Mouse (Mus musculus) forebrain, embryonic 11.5 days (tissue): ENCODE data around the gene Tnfsf9. TPM values are rescaled to one million over a fixed set of nuclear protein-coding genes. Genes with fewer than 3 reads are reported as not detected.
A peak's percentile ranks its signal among the peaks of the same experiment; 100 is the strongest.

Experiments used
- ATAC-seq: fragments of 200-750 bp; cut with Nextera tagmentation; replicated peaks from 2 replicates; pipeline ENCODE4 v1.8.0; 2017; ENCODE audit warnings: moderate TSS enrichment; ENCODE audit not compliant: low FRiP score
- DNase-seq: peaks from one replicate; pipeline ENCODE4 v3.0.0-alpha.2; 2017; ENCODE audit warnings: low spot score
- H3K27ac ChIP-seq: fragments of 300-500 bp; sonication (generic); 2 replicates; pipeline ENCODE4 v1.5.1; 2014; ENCODE audit warnings: low read depth, low read length
- H3K27me3 ChIP-seq: fragments of 300-500 bp; sonication (generic); 2 replicates; pipeline ENCODE4 v1.6.1; 2014; ENCODE audit warnings: mild to moderate bottlenecking, low read length, mixed read lengths; ENCODE audit not compliant: control insufficient read depth, insufficient read depth
- H3K36me3 ChIP-seq: fragments of 300-500 bp; sonication (generic); 2 replicates; pipeline ENCODE4 v1.6.1; 2014; ENCODE audit warnings: mild to moderate bottlenecking, low read length, moderate library complexity, mixed read lengths; ENCODE audit not compliant: control insufficient read depth, insufficient read depth
- H3K4me1 ChIP-seq: fragments of 300-500 bp; sonication (generic); replicated peaks from 2 replicates; pipeline ENCODE4 v1.6.1; 2014; ENCODE audit warnings: low read length, mixed read lengths; ENCODE audit not compliant: control insufficient read depth, insufficient read depth
- H3K4me2 ChIP-seq: fragments of 300-500 bp; sonication (generic); 2 replicates; pipeline ENCODE4 v1.6.1; 2014; ENCODE audit warnings: low read depth, mild to moderate bottlenecking, low read length, moderate library complexity, mixed read lengths; ENCODE audit not compliant: severe bottlenecking
- H3K4me3 ChIP-seq: fragments of 300-500 bp; sonication (generic); 2 replicates; pipeline ENCODE4 v1.5.1; 2014; ENCODE audit warnings: low read depth, low read length
- H3K9ac ChIP-seq: fragments of 300-500 bp; sonication (generic); 2 replicates; pipeline ENCODE4 v1.6.1; 2014; ENCODE audit warnings: low read length
- H3K9me3 ChIP-seq: fragments of 300-500 bp; sonication (generic); 2 replicates; pipeline ENCODE4 v1.6.1; 2016; ENCODE audit warnings: low read length, mixed read lengths; ENCODE audit not compliant: control insufficient read depth
- WGBS: fragments of 180-500 bp; shearing (Covaris S2); extraction: QIAGEN DNeasy Blood & Tissue Kit; methylation state at CpG from one replicate; pipeline ENCODE4 v1.1.7; 2014; 5-methylcytosine and 5-hydroxymethylcytosine counted together
- polyA plus RNA-seq: library from polyadenylated mRNA; unstranded; fragments of >200 nt; fragmentation: Nextera tagmentation; extraction: Ambion mirVana; gene quantifications from 2 replicates; pipeline ENCODE4 v1.2.1, GENCODE M21; 2014

The Tnfsf9 gene
- polyA plus RNA-seq, 1 experiment from 2014 or later, result 10.9 TPM

- H3K27ac ChIP-seq, result no peak overlapping the region
- no peak overlapping the region for H3K9ac ChIP-seq
- H3K4me1 ChIP-seq, result peaks cover 16% of the 10 kb centered on the region; the same call in 1 of the 2 replicates
- peaks cover 27% of the 10 kb centered on the region for H3K27me3 ChIP-seq
- no peak for ATAC-seq
- 6% methylated on average over 8 of the region's 8 CpGs for WGBS
- no peak for DNase-seq
- no peak overlapping the region for H3K4me2 ChIP-seq
- H3K4me3 ChIP-seq, result no peak overlapping the region
- H3K36me3 ChIP-seq, result no peaks in the 10 kb centered on the region
- H3K9me3 ChIP-seq, result no peaks in the 10 kb centered on the region
Measured at GRCm38 (mm10) chr17:57063031-57063430, 42.1 kb upstream of the Tnfsf9 start.

- Histone ChIP-seq H3K9me3 (no peaks in the 10 kb centered on the region), H3K4me1 (peaks cover 8% of the 10 kb centered on the region; the same call in 1 of the 2 replicates), H3K9ac (no peak overlapping the region), H3K4me3 (no peak overlapping the region), H3K27me3 (peaks cover 16% of the 10 kb centered on the region), H3K36me3 (no peaks in the 10 kb centered on the region; the same call in 1 of the 2 replicates), H3K4me2 (no peak overlapping the region), H3K27ac (no peak overlapping the region)
- 61% methylated on average over 5 of the region's 5 CpGs for WGBS
- DNase-seq (no peak), ATAC-seq (no peak)
Measured at GRCm38 (mm10) chr17:57066908-57067307, 38.2 kb upstream of the Tnfsf9 start.

DNA sequence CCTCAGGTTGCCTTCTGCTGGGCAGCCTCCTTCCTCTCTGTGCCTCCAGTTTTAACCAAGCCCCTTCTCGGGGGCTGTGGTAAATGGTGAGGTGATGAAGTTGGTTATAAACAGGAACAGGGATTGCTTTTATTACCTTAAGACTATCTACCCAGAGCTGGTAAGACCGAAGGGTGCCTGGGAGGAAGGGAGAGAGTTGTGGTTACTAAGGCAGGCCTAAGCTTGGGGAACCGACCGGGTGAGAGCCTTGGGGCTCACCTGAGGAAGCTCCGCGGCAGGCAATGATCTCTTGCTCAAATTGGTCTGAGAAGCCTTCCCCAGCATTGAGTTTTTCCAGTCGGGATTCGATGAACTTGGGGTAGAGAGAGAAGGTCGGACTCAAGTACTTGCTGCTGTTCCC lies 34.9 kb upstream of the Tnfsf9 start:
- peak overlapping the region; percentile 39; the same call in 1 of the 2 replicates for H3K9ac ChIP-seq
- peak overlapping the region; percentile 46 for H3K4me2 ChIP-seq
- peak overlapping the region; percentile 23 for H3K4me3 ChIP-seq
- H3K27ac ChIP-seq, result no peak overlapping the region
- DNase-seq (no peak), ATAC-seq (no peak)
- no peaks in the 10 kb centered on the region; the same call in 1 of the 2 replicates for H3K36me3 ChIP-seq
- no peaks in the 10 kb centered on the region for H3K9me3 ChIP-seq
- H3K27me3 ChIP-seq, result no peaks in the 10 kb centered on the region
- H3K4me1 ChIP-seq, result 0 out of 2 replicates have a peak, but pooled peaks cover 2% of the 10 kb centered on the region
- WGBS, result 12% methylated on average over 9 of the region's 9 CpGs

GRCm38 (mm10) chr17:57070699-57071098 lies 34.4 kb upstream of the Tnfsf9 start:
- H3K4me3 ChIP-seq, result peak overlapping the region; percentile 23
- 1% methylated on average over 11 of the region's 11 CpGs for WGBS
- H3K4me2 ChIP-seq, result peak overlapping the region; percentile 46; the same call in 1 of the 2 replicates
- ATAC-seq (peak; percentile 73), DNase-seq (peak; percentile 76)
- H3K36me3 ChIP-seq, result no peaks in the 10 kb centered on the region; the same call in 1 of the 2 replicates
- H3K27ac ChIP-seq, result no peak overlapping the region
- H3K27me3 ChIP-seq, result no peaks in the 10 kb centered on the region
- H3K4me1 ChIP-seq, result 0 out of 2 replicates have a peak, but pooled peaks cover 2% of the 10 kb centered on the region
- no peaks in the 10 kb centered on the region for H3K9me3 ChIP-seq
- peak overlapping the region; percentile 39; the same call in 1 of the 2 replicates for H3K9ac ChIP-seq

DNA sequence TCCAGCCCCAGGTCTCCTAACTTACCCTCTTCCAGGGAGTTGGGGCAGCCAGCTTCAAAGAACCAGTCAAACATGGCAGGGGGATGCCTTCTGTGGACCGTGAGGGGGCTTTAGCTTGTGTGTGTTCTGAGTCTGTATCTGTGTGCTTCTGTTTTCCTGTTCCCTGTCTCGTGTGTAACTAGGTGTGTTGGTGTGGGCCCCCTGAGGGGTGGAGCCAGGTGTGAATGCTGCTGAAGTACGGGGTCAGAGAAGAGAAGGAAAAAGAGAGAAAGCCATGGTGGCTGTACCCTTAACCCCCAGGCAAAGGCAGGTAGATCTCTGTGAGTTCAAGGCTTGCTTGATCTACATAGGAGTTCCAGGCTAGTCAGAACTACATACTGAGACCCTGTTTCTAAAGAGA lies 28.2 kb upstream of the Tnfsf9 start:
- Histone ChIP-seq H3K9ac (no peak overlapping the region), H3K27ac (no peak overlapping the region), H3K4me2 (no peak overlapping the region), H3K27me3 (no peaks in the 10 kb centered on the region), H3K4me1 (no peaks in the 10 kb centered on the region), H3K36me3 (no peaks in the 10 kb centered on the region), H3K4me3 (no peak overlapping the region), H3K9me3 (no peaks in the 10 kb centered on the region)
- DNase-seq, result no peak
- WGBS, result 59% methylated on average over 3 of the region's 3 CpGs
- ATAC-seq, result no peak

DNA sequence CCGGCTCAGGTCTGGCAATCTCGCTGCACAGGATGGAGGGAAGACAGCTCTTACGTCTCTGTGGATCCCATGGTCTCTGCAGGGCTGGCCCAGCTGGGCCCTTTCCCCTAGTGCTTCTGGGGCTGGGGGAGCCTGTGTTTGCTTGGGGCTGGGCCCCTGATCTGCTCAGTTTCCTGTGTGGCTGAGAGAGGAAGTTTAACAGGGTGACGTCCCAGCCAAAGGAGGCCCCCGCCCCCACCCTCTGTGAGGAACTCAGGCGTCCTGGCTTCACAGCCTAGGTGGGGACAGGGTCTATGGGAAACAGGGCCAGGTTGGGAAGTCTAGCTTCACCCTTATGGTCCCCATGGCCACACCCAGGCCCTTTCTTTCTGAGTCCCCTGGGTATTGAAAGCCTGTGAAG lies 26.8 kb upstream of the Tnfsf9 start, which contains the start of gene Dennd1c:
Gene Dennd1c, minus strand, starts transcription at position 179 of the 400 bp plus-strand sequence.
- Histone ChIP-seq H3K36me3 (no peaks in the 10 kb centered on the region), H3K9ac (no peak within 1 kb of the TSS), H3K4me3 (no peak within 1 kb of the TSS), H3K9me3 (no peaks in the 10 kb centered on the region), H3K27ac (no peak within 1 kb of the TSS), H3K4me2 (no peak within 1 kb of the TSS), H3K27me3 (no peaks in the 10 kb centered on the region), H3K4me1 (no peaks in the 10 kb centered on the region)
- 57% methylated on average over 6 of the region's 6 CpGs for whole genome bisulfite sequencing
- DNase-seq (no peak), ATAC-seq (no peak)

GRCm38 (mm10) chr17:57079919-57080318 lies 25.2 kb upstream of the Tnfsf9 start:
- DNase-seq (no peak), ATAC-seq (no peak)
- no peaks in the 10 kb centered on the region for H3K4me1 ChIP-seq
- H3K4me2 ChIP-seq, result no peak overlapping the region
- H3K4me3 ChIP-seq, result no peak overlapping the region
- H3K9ac ChIP-seq, result no peak overlapping the region
- H3K27ac ChIP-seq, result no peak overlapping the region
- no peaks in the 10 kb centered on the region for H3K27me3 ChIP-seq
- no peaks in the 10 kb centered on the region for H3K9me3 ChIP-seq
- WGBS, result 75% methylated on average over 3 of the region's 3 CpGs
- H3K36me3 ChIP-seq, result no peaks in the 10 kb centered on the region

- no peak overlapping the region for H3K27ac ChIP-seq
- no peaks in the 10 kb centered on the region for H3K4me1 ChIP-seq
- no peak overlapping the region for H3K4me3 ChIP-seq
- WGBS, result 95% methylated on average over 31 of the region's 31 CpGs
- H3K4me2 ChIP-seq, result no peak overlapping the region
- ATAC-seq (no peak), DNase-seq (no peak)
- no peaks in the 10 kb centered on the region for H3K36me3 ChIP-seq
- no peak overlapping the region for H3K9ac ChIP-seq
- H3K27me3 ChIP-seq, result no peaks in the 10 kb centered on the region
- no peaks in the 10 kb centered on the region for H3K9me3 ChIP-seq
Measured at GRCm38 (mm10) chr17:57081234-57081842, 23.8 kb upstream of the Tnfsf9 start.

GRCm38 (mm10) chr17:57082481-57082880 lies 22.6 kb upstream of the Tnfsf9 start:
- Histone ChIP-seq H3K9me3 (no peaks in the 10 kb centered on the region), H3K9ac (no peak overlapping the region), H3K4me3 (no peak overlapping the region), H3K4me2 (no peak overlapping the region), H3K27ac (no peak overlapping the region), H3K36me3 (no peaks in the 10 kb centered on the region), H3K27me3 (no peaks in the 10 kb centered on the region), H3K4me1 (peaks cover 6% of the 10 kb centered on the region; the same call in 1 of the 2 replicates)
- ATAC-seq (no peak), DNase-seq (no peak)
- WGBS, result 89% methylated on average over 5 of the region's 5 CpGs
